Mouse (Mus musculus): ENCODE measurements around the gene Chn2.
"Not testable (repeated sequence)": the region's sequence is repeated elsewhere in the genome, so short reads cannot be mapped to it uniquely, and the experiment has no call there.

Gene Chn2

DNA sequence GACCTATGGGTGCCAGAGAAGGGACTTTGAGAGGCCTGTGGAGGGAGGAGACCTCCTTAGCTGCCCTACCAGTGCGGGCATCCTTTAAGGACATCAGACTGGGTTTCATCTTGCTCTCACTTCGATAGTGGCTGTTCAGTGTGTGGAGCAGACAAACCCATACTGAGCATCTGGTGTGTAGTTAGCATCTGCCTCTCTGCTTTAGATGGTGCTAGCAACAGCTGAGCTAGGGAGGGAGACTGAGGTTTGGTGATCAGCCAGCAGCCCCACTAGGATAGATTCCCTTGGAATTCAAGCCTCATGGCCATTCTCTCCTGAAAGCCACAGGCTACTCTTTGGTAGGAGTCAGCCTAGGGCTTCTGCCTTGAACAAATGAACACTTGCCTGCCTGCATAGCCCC, 117.7 kb downstream of the Chn2 start:
- no peak for DNase-seq (ENCODE audit: low spot score)

DNA sequence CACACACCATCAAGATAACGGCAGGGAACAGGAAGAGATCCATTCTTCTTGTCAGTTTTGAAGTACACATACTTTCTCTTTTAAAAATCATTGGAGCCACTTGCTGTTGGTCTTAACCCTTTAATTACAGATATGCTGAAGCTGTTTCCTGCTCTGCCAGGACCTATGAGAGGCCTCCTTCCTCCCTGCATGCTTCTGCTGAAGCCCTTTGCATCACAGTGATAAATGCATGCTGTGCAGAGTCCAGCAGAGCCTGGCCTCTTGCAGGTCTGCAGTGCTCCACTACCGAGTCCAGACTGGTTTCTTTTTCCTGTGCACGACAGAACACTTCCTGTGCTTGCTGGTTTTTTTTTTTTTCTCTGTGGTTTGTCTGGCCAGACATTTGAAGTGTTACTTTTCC, 119.0 kb downstream of the Chn2 start:
- no peak for DNase-seq (ENCODE audit: low spot score)

DNA sequence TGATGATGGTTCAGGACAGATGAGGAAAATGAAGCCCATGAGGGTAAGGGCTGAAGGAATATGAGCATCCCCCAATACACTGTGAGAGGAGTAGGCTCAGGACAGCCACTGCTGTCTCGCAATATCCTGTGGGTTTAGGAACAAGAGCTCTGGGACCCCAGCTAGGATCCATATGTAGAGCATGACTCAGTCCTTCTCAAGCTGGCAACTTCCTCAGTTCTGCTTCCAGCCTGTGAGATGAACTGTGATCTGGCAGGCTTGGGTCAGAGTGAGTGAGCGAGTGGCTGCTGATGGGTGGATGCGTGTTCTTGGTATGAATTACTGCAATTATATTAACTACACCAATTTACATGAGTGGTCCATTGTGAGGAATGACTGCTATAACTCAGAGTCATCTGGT, 121.3 kb downstream of the Chn2 start:
- DNase-seq (ENCODE audit: low spot score) = no peak

DNA sequence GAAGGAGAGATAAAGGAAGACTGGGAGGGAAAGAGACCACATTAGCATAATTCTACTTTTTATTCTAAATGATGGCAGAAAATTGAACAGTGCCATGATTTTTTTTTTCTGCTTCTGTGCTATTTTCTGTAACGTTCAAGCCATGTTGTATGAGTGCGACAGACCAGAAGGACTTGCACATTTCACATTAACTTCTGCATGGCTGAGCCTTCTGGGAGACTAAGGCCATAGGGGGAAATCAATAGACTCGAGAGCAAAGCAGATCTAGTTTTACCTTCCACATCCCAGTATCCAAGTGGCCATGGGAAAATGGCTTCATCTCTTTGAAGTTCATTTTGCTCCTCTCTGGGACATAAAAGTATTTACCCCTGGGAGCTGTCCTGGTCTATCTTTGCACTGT, 121.9 kb downstream of the Chn2 start:
- DNase-seq (ENCODE audit: low spot score) = no peak

DNA sequence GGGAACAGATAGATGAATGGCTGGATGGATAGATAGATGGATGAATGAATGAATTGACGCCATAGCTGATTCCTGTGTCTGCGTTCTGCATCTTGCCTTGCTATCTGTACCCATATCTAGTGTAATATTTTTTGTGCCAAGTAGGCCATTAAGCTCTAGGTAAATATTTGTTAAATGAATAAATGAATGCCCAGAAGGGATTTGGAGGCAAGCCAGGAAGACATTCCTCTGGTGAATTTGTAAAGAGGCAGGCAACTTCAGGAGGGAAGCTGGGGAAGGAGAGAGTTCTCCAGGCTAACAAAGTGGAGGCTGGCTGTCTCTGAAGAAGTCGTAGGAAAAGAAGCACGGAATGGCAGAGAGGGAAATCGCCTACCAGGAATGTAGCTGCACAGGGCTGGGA, 123.0 kb downstream of the Chn2 start:
- DNase-seq (ENCODE audit: low spot score) = no peak

DNA sequence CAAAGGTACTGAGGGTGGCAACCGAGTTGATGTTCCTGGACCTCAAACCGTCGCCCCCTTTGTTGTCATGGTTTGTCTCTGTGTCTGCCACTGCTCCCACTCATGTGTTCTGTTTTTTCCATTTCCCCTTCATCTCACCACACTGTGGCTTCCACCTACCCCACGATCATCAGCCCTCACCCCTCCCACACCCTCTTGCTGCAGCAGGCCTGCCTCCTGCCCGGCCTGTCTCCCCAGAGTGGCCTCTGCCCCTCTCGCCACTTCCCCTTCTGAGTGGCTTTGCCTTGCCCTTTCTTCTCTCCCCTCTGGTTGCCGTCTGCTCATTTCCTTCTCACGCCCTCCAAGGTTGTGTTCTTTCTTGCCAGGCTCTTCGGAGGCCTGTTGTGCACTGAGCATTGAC, 123.4 kb downstream of the Chn2 start:
- DNase-seq (ENCODE audit: low spot score) = no peak

DNA sequence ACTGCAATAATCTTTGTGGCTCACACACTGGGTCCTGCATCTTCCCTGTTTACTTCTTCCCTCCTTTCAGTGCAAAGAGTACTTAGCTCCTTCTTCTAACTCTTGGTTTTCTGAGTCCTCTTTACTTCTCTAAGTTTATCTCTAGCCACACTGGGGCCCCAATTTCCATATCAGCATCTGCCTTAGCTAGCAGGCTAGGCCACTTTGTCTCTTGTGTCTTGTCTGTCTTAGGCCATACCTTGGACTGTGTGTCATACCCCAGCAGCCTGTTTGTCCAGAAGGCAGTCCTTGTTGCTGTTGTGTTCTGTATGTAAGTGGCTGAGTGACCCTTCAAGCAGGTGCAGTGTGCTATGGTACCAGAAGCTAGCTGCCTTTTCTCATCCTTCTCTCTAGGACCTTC, 124.3 kb downstream of the Chn2 start:
- DNase-seq (ENCODE audit: low spot score) = no peak

DNA sequence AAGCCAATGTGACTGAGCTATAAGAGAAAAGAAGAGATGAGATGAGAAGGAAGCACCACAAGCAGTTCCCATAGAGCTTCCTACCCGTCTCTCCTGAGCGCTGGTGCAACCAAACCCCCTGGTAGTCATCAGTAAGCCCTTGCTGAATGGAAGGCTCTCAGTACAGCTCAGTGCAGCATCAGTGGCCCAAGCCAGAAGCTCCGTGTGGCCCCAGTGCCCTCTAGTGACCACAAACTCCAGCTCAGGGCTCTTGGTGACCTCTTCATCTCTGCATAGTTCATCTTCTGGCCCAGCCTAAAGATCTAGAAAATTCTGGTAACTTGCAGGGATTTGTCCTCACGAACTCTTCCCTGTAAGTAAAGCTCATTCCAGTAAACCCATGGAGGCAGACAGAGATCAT, 125.4 kb downstream of the Chn2 start:
- DNase-seq (ENCODE audit: low spot score) = no peak

DNA sequence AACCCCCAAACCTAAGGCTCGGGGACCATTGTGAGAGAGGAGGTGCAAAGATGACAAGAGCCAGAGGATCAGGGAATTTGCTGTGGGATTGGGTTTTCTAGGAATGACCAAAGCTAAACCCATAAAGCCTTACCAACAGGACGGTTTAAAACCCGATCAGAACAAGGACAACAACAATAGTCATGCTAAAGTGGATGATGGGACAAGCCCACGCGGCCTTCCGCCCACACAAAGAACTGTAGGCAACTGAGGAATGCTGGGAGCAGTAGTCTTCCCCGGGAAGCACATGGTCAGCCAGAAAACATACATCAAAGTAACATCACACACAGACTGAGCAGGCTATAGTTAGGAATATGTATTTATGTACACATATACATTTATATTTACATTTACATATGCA, 125.9 kb downstream of the Chn2 start:
- no peak for DNase-seq (ENCODE audit: low spot score)

DNA sequence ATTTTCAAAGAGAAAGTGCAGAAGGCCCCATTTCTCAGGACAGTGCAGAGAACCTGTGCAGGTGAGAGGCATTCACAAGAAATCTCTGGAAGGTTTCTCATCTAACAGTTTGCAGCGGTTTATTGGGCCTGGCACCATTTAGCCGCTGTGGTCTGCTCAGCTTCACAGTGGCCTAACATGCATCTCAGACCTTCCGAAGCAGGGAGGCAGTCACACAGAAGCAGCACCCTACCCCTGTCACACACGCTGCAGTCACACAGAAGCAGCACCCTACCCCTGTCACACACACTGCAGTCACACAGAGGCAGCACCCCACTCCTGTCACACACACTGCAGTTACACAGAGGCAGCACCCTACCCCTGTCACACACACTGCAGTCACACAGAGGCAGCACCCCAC, 126.5 kb downstream of the Chn2 start:
- DNase-seq (ENCODE audit: low spot score) = no peak

DNA sequence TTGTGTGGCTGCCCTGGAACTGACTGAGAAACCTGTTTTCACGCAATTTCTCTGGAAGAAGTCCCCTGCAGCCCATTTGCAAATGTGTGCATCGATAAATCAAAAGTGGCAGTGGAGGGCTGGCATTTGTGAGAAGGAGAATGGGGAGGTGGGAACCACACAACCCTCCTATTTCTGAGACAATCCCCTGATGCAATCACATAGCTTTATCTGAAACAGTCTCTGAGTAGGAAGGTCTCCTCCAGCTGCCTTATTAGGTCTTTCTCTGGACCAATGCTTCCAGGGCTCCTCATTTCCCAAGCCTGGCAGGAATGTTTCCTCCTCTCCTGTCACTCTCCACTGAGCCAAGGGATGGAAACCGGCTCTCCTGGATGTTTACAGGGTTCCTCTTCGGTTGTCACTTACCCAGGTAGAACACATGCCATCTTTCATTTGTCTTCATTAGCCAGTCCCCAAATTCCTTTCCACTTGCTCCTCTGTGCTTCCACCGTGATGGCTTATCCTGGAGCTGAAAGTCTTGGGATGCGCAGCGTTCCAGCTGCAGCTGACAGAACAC, 127.7 kb downstream of the Chn2 start:
- no peak for DNase-seq (ENCODE audit: low spot score)

DNA sequence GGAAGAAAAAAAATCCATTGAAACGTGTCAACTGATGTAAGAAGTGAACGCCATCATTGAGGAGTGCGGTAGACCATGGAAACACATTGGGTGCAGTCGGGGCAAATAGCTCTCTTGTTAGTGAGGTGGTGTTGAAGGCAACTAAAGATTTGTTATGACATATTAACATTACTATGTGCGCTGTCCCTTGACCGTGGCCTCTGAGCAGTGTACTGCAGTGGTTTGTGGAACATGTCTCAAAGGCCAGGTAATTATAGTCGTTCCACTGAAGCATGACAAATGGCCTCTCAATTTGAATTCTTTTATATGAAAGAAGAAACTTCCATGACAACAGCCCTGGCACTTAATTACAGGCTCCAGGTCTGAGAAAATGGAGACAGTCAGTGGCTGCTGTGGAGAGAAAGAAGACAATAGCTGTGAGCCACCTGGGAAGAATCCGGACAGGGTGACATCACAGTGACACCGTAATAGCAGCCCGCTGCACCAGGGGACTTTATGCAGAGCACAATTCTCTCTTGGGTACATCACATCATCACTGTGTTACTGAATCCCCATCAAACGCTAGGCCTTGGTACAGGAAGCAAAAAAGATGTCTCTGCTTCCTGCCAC, 131.0 kb downstream of the Chn2 start:
- DNase-seq (ENCODE audit: low spot score) = no peak

DNA sequence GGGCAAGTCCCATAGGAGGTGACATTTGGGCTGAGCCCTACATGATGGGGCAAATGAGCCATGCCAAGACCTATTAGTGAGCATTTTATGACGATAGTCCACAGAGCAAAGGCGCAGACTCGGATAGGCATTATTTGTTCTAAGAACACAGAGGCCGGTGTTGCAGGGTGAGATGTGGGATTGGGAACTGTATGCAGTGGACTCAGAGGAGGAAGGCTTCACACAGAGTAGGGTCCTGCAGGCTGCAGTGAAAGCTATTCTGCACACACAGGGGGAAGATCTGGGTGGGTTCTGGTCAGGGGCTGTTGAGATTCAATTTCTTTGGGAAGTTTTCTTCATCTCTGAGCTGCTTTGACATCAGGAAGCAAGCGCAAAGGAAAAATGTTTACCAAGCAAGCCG, 132.0 kb downstream of the Chn2 start:
- no peak for DNase-seq (ENCODE audit: low spot score)

DNA sequence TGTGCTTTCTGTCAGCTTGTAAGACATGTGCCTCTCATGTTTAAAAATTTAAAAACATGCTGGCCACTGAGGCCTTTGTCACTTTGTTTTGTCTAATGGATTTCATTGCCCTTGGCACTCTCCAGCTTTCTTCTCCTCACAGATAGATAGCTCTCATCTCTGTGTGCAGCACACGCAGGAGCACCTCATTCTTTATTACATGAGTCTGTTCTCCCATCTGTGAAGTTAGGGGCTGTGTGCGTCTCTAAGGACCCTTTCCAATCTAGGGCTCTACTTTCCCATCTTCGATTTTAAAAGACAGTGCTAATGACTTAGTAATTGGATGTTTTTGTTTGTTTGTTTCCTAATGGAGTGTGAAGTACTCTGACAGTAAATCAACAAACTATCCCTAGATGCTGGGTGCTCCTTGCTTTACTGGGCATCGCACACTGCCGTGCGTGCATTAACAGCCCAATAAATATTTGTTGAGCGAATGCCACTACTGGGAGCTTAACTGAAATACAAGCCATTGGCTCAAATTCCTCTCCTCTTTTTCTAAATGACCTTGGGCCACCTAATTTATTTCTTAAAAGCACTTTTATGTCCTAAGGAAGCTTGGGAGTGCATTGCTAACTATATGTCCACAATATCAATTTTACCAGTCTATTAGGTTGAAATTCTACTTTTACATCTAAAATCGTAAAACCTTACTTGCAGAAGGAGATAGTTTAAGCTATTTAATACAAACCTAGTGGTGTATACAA, 136.3 kb downstream of the Chn2 start:
- no peak for DNase-seq (ENCODE audit: low spot score)

DNA sequence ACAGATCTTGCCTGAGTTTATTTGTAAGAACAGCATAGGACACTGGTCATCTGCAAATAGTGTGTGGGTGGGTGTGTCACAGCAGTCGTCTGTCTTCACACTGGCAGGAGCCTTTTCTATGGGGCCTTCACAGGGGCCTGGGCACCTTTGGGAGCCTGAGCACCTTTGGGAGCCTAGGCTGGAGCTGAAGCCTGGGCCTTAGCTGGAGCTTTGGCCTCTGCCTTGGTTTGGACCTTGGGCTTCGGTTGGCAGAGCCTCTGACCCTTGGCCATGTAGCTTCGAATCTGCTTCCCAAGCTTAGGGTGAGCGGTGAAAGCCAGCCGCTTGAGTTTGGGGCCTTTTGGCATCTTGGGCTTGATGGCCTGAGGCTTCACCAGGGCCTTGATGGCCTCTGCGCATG, 137.7 kb downstream of the Chn2 start:
- DNase-seq (ENCODE audit: low spot score) = not testable (repeated sequence)

DNA sequence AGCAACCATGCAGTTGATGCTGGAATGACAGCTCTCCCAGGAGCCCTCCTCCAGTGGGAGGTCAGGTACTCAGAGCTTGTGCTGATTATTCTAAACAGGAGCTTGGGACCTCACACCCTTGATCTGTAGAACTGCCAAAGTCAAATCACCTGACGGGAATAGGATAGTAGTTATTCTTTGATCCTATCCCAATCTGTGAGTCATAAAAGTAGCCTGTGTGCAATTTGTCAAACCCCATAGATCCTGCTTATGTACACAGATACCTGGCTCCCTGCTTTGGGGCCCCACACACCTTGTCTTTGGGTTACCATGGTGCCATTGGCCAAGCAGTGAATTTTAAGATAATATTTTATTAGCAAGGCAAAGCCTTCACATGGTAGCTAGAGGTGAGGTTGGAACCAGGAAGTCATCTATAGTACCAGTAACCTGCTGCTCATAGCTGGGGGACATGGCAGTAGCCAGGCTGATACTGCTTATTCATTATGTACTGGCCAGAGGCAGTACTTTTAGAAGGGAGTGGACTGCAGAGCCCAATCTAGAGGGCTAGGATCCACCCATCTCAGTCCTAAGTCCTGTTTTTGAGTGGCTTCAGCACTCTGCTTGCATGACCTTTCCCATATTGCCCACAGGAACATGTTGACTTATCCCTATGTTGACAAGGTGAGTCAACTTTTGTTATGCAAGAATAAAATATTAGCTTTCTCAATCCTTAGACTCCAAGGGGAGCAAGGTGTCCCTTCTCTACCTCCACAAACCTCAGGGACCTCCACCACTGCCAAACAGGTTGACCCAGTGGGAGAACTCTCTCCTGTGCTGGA, 139.9 kb downstream of the Chn2 start:
- no peak for DNase-seq (ENCODE audit: low spot score)

DNA sequence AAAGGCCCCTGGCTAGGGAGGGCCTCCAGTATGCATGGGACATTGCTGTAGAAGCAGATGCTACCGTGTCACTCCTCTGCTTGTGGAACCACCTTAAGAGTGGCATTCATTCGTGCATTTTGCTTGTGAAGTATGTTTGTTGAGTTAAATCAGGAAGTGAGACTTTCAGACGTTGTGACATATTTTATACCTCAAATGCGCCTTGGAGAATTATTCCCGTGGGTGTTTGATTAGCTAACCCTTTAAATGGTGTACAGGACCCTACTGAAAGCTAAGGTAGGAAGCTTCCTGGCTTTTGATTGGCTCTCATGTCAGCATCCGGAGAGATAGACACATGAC, 140.5 kb downstream of the Chn2 start:
- no peak for DNase-seq (ENCODE audit: low spot score)

DNA sequence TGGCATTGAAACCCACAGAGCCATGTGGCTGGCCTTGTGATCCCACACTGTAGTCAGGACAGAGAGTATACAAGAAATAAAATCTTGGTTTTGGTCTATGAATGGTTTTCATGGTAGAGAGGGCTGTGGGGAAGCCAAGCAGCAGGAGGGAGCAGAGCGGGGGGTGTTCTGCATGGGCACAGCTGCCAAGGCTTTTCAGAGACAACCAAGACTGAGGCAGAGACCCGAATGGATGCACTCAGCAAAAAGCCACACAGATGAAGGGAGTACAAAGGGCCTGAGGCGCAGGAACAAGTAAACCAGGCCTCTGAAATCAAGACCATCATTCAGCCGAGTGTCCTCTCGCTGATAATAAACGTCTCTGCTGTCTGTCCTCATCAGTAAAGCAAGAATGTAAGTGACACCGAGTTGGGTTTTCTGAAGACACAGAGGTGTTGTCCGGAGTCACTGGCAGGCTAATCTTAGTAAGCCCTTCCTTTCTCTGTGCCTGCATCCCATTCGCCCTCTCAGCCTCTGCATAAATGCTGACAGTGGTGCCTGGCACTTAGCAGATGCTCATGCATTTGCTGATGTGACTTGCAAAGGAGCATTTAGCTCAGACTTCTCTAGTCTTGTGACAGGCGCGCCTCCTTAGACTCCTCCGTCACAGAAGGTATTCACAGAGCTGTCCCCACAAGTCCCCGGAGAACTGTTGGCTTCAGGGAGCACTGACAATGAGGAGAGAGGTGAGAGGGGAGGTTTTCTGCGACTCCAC, 144.6 kb downstream of the Chn2 start:
- no peak for DNase-seq (ENCODE audit: low spot score)

DNA sequence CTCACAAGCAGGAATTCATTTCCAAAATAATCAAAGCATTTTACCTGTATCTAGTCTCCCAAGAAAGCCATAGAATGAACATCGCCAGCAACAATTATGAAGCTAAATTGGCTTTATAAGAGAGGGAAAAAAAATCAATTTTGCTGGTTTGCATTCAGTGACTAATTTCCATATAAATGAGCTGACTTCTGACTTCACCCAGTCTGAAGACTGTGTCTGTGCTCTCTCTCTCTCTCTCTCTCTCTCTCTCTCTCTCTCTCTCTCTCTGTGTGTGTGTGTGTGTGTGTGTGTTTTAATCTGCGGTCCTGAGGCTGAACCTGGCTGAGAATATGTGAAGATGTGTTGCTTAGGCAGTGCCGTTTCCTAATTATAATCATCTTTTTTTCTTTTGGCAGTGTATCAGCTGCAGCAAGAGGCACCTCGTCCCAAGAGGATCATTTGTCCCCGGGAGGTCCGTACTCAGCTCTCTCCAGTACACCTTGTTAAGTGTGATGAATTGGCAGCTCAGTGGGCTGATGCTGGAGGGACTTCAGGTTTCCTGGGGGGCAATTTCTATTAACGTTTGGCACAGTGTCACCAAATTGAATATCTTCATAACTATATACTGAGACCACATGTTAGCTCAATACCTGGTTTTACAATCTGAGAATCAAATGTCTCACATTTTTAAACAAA, 154.4 kb downstream of the Chn2 start:
- no peak for DNase-seq (ENCODE audit: low spot score)

DNA sequence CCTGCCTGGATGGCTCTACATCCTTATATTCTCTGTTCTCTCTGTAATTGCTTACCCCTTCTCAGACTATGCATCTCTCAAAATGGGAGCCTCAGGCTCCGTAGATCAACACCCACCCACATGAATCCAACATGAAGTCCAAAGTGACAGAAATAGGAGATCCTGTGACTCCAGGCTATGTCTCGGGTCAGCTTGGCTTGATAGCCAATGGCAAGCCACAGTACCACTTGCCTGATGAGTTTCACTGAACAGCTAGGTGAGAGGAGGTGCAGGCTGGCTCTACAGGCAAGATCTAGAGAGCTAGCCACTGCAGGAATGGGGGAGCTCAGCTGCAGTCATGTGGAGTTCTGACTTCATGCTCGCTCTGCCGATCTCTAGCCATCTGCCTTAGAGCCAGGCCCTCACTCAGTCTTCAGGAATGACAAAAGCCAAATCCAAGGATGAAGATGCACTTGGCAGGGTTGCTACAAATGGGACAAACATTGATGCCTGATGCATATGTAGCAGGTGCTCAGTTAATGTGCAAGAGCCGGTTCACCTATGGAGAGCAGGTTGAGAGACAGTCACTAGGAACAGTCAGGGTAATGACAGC, 158.6 kb downstream of the Chn2 start:
- no peak for DNase-seq (ENCODE audit: low spot score)

DNA sequence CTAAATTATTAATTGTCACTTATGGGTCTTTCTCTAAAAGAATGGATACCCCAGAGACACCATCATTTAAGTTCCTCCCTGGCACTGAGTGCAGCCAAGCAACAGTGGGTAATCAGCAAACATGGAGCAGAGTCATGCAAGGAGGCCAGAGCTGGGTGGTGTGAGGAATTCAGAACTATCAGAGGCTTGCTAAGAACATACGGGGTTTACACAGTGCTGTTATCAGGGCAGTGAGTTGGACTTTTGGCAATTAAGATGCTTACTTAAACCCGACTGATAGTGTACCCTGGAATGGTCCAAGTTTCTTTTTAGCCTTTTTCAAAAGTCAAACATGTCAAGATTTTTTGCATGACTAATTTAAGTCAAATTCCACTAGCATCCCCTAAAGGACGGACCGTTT, 160.2 kb downstream of the Chn2 start:
- DNase-seq (ENCODE audit: low spot score) = no peak
